Mouse (Mus musculus) heart, postnatal 14 days (tissue): ENCODE measurements around the gene Tead1. TPM values are rescaled to one million over a fixed set of nuclear protein-coding genes. Genes with fewer than 3 reads are reported as not detected.

ENCODE experiments used
- DNase-seq, 2 experiments: peaks; one replicate each; pipeline ENCODE4 v3.0.0; 2021 to 2022
- intact Hi-C: fragments of 180-260 bp; cut with DNase I; formaldehyde crosslinking; loops from one replicate; pipeline ENCODE4 v1.15.1; 2025
- total RNA-seq, 2 experiments: library from RNA; stranded (reverse); gene quantifications; 2 replicates each; pipeline ENCODE4 v1.2.3; 2021

Gene Tead1
- total RNA-seq, 2 experiments from 2014 or later: 147 to 154 TPM

GRCm38 (mm10) chr7:112684626-112685561 is 5.8 kb downstream of the Tead1 start:
- intact Hi-C loops: loop anchor here (2.0 to 5.0 kb wide), 2 partner anchors 36 to 77 kb away; no protein-coding TSS in a partner anchor

GRCm38 (mm10) chr7:112685993-112686392 is 6.9 kb downstream of the Tead1 start:
- no peak for DNase-seq
- intact Hi-C loops: loop anchor here (2.0 kb wide), 1 partner anchor 35 kb away; no protein-coding TSS in a partner anchor

More at GRCm38 (mm10) chr7:112684626-112685561, 5.8 kb downstream of the Tead1 start:
- DNase-seq: peak; percentile 57 to 63

GRCm38 (mm10) chr7:112686586-112686985 is 7.5 kb downstream of the Tead1 start:
- intact Hi-C loops: no loop called here
- no peak for DNase-seq

GRCm38 (mm10) chr7:112688425-112689001 is 9.4 kb downstream of the Tead1 start:
- intact Hi-C loops: no loop called here
- no peak for DNase-seq

- intact Hi-C loops: no loop called here
- DNase-seq: peak in 1 of 2 experiments; percentile 31
These were observed 12.0 kb downstream of the Tead1 start for GRCm38 (mm10) chr7:112690836-112691781.

GRCm38 (mm10) chr7:112693566-112693965 is 14.4 kb downstream of the Tead1 start:
- no peak for DNase-seq
- intact Hi-C loops: no loop called here

GRCm38 (mm10) chr7:112696777-112697161 is 17.7 kb downstream of the Tead1 start:
- DNase-seq: no peak
- intact Hi-C loops: loop anchor here (2.0 kb wide), 1 partner anchor 16 kb away; no protein-coding TSS in a partner anchor

- intact Hi-C loops: loop anchor here (2.0 kb wide), 1 partner anchor 17 kb away; no protein-coding TSS in a partner anchor
- peak; percentile 61 to 70 for DNase-seq
These were observed 18.2 kb downstream of the Tead1 start for GRCm38 (mm10) chr7:112697162-112697841.

- intact Hi-C loops: no loop called here
These were observed 21.0 kb downstream of the Tead1 start for GRCm38 (mm10) chr7:112700082-112700481.

GRCm38 (mm10) chr7:112703341-112703740 is 24.2 kb downstream of the Tead1 start:
- no peak for DNase-seq
- intact Hi-C loops: no loop called here

More at GRCm38 (mm10) chr7:112700082-112700481, 21.0 kb downstream of the Tead1 start:
- no peak for DNase-seq

GRCm38 (mm10) chr7:112705870-112706269 is 26.8 kb downstream of the Tead1 start:
- no peak for DNase-seq
- intact Hi-C loops: no loop called here

GRCm38 (mm10) chr7:112706756-112707155 is 27.6 kb downstream of the Tead1 start:
- no peak for DNase-seq
- intact Hi-C loops: no loop called here

- intact Hi-C loops: no loop called here
These were observed 31.4 kb downstream of the Tead1 start for GRCm38 (mm10) chr7:112710409-112711107.

GRCm38 (mm10) chr7:112711977-112712376 is 32.9 kb downstream of the Tead1 start:
- intact Hi-C loops: no loop called here
- no peak for DNase-seq

More at GRCm38 (mm10) chr7:112710409-112711107, 31.4 kb downstream of the Tead1 start:
- peak; percentile 35 to 38 for DNase-seq

- no peak for DNase-seq
- intact Hi-C loops: no loop called here
These were observed 34.4 kb downstream of the Tead1 start for GRCm38 (mm10) chr7:112713509-112713908.

GRCm38 (mm10) chr7:112714783-112715182 is 35.7 kb downstream of the Tead1 start:
- intact Hi-C loops: no loop called here
- no peak for DNase-seq

- no peak for DNase-seq
- intact Hi-C loops: no loop called here
These were observed 37.6 kb downstream of the Tead1 start for GRCm38 (mm10) chr7:112716701-112717100.

- peak in 1 of 2 experiments; percentile 30 for DNase-seq
- intact Hi-C loops: no loop called here
These were observed 38.6 kb downstream of the Tead1 start for GRCm38 (mm10) chr7:112717676-112718075.
